Mouse (Mus musculus) spleen, adult 2 months (tissue): Measurements from ENCODE around the gene Gulp1.

Source experiments
- CTCF ChIP-seq: fragments of 200-500 bp; IDR thresholded peaks from 2 replicates; pipeline ENCODE4 v1.5.1; 2011; ENCODE audit warnings: mild to moderate bottlenecking, inconsistent platforms; ENCODE audit not compliant: insufficient read depth, insufficient read length, insufficient replicate concordance; ENCODE audit errors: extremely low read depth
- POLR2A ChIP-seq: fragments of 200-500 bp; IDR thresholded peaks from 2 replicates; pipeline ENCODE4 v1.6.1; 2011; ENCODE audit warnings: low read depth, low read length, inconsistent platforms

DNA sequence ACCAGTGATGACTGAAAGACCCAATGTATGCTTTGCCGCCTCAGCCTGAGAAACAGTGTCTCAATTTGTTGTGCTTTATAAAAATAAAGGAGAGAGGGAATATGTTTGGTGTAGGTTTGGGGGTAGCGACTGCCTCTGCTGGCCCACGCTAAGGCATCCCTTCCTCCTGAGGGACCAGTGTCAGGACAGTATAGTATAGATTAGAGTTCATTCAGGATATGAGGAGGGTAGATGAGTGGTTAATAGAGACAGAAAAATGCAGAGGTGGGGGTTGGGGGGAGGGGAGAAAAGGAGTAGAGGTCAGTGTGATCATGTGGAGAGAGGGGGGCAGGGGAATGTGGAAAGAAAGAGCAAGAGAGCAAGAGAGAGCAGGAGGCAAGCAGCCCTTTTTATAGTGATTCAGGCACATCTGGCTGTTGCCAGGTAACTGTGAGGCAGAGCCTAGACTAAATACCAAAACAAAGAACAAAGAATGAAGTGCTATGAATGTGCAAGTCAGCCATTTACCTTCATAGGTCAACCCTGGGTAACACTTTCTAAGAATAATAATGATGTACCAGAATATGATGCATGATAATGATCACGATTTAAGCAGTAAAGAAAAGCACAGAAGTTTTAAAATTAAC lies 169.6 kb downstream of the Gulp1 start:
- no peak for TF ChIP-seq CTCF
- no peak for TF ChIP-seq POLR2A
